Mouse (Mus musculus) gastrocnemius, postnatal 14 days (tissue): ENCODE data around the gene Nxn. TPM values are rescaled to one million over a fixed set of nuclear protein-coding genes. Genes with fewer than 3 reads are reported as not detected.

Experiments used
- DNase-seq: peaks from one replicate; pipeline ENCODE4 v3.0.0; 2021; ENCODE audit warnings: mixed read lengths
- intact Hi-C: fragments of 180-260 bp; cut with DNase I; formaldehyde crosslinking; loops from one replicate; pipeline ENCODE4 v1.15.1; 2025; ENCODE audit warnings: low total_unique reads
- total RNA-seq, 2 experiments: library from RNA; stranded (reverse); gene quantifications; 2 replicates each; pipeline ENCODE4 v1.2.3; 2021

Nxn gene
- total RNA-seq, 2 experiments from 2014 or later: 28.7 to 28.8 TPM

DNA sequence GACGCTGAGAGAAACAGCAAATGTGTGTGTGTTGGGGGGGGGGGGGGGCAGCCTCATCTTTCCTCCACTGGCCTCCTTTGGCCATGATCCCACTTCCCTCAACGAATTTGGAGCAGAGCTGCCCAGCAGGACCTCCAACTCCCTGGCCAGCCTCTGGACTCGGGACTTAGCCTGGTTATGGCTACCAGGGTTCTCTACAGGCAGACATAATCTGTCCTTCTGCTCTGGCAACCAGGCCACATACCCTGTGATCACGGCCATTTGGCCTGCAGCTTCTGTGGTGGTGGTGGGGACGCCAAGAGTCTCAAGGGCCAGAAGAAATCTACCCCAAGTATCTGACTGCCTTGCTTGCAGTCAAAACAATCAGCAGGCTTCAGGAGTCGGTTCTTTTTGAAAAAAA, 26.4 kb downstream of the Nxn start:
- intact Hi-C loops: no loop called here
- no peak for DNase-seq

DNA sequence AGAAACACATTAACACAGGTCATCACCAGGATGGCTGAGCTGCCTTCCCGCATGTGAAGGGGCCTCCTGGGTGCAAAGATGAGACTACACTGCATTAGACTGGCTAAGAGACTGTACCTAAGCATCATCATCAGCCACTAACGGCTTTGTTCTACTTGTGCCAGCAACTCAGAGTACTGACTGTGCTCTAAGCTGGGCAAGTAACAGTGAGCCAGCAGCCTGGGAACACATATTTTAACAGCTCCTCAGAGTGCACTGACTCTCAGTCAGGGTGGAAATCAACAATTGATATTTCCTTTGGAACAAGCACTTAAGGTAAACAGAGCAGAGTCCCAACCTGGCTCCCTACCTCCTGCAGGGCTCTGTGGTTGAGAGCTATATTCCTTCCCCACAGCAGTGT, 26.8 kb downstream of the Nxn start:
- intact Hi-C loops: no loop called here
- no peak for DNase-seq

DNA sequence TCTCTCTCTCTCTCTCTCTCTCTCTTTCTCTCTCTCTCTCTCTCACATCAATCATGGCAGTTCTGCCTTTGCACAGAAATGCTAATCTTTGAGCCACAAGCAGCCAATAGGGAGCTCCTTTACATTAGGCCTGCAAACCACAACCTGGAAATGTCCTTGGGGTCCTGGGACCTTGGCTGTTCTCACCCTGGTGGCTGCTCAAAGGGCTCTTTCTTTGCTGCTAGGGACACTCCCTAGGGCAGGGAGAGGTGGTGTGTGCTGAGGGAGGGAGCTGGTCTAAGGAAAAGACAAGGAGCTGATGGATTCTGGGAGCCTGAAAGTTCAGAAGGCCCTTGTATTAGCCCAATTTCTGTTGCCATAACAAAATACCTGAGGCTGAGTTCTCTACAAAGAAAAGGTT, 28.4 kb downstream of the Nxn start:
- intact Hi-C loops: no loop called here
- DNase-seq: no peak

DNA sequence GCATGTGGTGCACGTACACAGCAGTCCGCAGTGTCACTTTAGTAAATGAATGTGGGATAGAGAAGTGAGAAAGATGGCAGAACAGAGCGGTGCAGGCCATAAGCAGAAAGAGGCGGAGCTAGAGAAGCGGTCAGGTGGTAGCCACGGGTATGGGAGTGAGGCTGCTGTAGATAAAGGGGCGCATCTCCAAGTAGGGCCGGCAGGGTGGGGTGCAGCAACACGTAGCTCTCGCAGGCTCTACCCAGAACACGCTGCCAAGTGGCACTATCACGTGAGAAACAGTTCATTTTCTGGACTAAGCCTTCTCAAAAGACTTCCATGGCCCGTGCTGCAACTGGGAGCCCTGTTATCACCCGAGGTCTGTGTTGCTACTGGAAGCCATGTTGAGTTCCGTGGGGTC, 32.2 kb downstream of the Nxn start:
- intact Hi-C loops: no loop called here
- no peak for DNase-seq

DNA sequence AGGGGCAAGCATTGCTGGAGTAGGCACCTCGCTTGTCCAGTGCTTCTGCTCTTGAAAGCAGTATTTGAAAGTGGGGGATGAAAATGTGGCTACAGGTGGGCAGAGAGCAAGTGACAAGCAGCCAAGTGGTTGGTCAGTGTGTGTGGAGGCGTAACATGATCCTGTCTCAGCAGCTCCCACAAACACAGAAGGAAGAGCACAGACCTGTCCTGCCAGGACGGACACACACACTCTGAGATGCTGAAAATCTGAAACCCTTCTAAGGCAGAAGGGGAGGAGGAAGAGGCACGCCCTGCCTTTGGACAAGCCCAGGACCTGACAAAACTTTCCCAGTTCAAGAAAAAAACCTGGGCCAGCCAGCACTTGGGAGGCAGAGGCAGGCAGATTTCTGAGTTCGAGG, 34.9 kb downstream of the Nxn start:
- no peak for DNase-seq
- intact Hi-C loops: no loop called here

DNA sequence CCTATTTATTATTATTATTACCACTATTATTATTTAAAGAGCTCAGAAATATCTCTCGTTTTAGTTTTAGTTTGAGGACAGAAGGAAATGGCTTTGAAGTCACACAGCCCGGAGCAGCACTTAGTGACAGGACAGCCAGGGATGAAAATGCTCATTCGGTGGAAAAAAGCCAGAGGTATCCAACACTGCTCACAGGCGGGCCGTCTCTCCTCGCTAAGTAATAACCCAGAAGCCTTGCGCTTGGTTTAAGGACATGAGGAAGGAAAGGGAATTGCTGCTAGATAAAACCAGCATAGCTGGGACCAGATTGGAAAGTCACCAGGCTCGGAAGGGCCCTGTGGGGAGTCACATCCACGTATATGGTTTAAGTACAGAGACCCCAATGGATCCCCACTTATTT, 35.3 kb downstream of the Nxn start:
- DNase-seq: no peak
- intact Hi-C loops: no loop called here

DNA sequence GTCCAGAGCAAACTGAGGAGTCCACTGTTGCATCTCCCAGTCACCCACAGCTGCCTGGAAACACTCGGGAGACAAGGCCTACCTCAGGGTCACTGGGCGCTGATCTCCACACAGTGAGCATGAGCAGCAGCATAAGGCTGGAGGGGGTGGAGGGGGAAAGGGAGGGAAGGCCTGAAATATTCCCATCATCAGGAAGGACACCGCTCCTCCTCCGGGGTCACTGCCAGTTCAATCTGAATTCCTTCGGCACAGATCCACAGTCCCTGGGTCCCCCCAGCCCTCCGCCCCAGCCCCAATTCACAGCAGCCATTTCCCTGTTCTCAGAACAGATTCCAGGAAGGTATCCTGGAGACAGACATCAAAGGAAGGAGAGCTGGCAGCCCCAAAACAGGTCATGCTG, 35.8 kb downstream of the Nxn start:
- intact Hi-C loops: no loop called here
- no peak for DNase-seq

DNA sequence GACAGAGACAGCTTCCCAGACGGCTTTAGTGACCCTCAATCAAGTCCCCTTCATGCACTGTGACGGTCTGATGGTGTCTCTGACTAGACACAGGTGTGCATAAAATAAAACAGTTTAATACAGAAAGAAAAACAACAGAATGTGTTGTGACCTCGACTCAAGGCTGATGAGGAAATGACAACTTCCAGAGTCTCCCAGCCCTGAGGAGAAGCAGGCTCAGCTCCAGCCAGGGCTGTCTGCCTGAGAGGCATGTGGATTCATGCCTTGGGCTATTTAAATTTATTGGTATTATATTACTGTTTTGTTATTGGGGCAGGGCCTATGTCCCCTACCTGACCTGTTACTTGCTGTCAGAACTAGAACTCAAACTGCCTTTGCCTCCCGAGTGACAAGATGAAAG, 37.5 kb downstream of the Nxn start:
- intact Hi-C loops: no loop called here
- no peak for DNase-seq

DNA sequence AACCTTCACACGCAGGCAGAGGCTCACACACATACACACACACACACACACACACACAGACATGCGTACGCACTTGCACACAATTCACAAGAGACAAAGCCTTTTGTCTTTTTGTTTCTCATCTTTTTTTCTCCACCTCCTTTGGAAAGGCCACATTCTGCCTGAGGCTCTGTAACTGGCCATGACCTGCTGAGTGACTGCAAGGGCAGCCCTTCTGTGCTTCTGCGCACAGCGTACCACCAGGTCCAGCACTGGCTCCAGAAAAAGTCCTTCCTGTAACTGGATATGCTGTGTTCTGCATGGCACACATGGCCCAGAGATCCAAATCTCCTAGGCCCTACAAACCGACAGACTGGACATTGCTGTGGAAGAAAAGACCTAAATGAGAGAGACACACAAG, 38.7 kb downstream of the Nxn start:
- no peak for DNase-seq
- intact Hi-C loops: no loop called here

DNA sequence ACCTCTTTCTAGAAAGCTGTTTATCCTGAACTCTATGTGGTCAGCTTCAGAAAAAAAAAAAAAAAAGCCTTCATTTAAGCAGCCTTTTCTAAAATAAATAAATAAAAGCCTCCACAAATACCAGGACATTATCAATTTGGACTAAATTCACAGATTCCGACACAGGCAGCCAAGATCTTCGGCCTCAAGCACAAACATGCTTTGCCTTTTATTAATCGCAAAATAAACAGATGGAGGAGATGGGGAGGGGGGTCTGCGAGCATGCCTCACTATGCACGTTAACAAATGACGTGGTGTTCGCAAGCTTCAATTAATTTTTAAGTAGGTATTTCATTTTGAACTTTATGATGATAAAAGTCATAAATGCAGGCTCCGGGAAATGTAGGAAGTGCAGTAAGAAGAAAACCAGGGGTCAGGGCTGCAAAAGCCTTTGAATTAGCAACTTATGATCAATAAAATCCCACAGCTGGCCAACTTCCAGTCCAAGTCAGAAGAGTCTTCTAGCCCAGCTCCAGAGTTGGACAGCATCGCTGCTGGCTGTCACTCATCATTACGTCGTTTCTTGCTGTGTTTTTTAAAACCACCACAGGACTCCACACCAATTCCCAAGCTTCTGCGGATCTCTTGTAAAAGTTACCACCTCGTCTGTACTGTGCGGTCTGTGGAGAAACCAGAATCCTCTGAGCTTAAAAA, 40.2 kb downstream of the Nxn start:
- intact Hi-C loops: no loop called here
- no peak for DNase-seq

DNA sequence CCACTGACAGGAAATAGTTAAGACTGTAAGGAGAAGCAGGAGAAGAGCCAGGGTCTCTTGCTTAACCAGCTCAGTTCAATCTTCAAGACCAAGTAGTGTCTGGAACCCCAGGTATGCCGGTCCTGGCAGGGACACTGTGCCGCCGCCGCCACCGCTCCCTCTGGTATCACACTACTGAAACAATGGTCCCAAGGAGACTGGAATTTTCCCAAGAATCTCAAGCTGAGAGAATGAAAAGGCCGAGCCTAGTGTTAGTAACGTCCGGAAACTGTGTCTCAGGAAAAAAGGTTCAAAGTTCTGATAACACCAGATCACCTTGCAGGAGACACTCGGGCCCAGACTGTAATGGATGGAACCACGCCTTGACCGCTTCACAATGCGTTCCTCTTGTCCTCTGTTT, 41.5 kb downstream of the Nxn start:
- DNase-seq: no peak
- intact Hi-C loops: no loop called here

DNA sequence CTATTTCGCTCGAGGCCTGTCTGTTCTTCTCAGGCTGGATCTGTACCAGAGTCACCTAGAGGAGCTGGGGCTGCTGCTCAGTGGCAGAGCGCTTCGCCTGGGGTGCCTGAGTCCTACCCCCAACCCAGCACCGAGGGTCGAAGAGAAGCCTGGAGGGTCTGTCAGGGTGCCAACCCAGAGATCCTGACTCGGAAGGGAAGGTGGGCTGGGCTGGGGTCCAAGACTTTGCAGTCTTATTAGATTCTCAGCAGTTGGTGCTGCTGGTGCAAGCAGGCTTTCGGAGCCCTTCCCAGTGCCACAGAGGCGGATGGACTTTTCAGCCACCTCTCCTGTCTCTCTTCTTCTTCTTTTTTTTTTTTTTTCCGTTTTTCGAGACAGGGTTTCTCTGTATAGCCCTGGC, 42.8 kb downstream of the Nxn start:
- intact Hi-C loops: no loop called here
- DNase-seq: no peak

DNA sequence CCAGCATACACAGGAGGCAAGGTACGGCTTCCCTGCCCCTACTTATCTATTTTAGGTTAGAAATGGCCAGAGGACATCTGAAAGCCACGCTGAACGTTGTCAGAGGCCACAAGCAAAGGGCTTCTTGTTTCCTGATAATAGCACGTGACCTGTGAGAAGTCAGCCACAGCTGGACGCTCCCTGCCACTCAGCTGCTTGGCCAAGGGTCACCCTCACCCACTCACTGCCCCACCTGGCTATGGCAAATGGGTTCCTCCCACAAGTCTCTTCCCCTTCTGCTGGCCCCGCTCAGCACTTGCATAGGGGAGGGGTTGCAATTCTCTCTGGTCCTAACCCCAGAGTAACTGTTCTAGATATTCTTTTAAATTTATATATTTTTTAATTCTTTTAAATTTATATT, 43.5 kb downstream of the Nxn start:
- intact Hi-C loops: no loop called here
- no peak for DNase-seq

DNA sequence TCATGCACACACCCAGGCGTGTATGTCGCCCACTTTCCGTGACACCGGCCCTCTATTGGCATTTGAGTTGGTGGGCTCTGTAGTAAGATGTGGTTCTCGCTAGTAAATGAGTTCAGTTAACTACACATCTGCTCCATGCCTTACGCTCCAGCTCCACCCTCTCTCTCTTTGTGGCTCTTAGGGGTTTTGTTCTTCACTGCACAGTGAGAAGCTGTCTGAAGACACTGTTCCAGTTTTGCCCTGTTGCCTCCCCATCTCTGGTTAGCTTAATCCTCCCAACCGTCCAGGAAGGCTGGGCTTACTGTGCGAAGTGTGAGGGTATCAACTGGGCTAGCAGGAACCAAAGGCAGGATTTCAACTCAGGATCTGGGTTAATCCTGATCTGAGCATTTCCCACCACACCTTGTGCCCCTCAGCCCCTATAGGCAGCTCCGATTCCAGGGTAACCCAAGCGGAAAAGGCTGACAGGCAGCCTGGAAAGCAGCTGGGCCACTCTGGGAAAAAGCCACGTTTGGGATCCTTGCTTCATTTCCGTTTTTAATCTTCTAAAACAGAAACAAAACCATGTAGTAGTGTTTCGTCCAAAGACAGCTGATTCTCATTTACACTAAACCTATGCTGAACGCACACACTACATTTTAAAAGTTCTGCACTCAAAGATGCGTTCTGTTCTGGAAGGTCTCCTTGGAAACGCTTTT, 45.9 kb downstream of the Nxn start:
- intact Hi-C loops: no loop called here
- no peak for DNase-seq

DNA sequence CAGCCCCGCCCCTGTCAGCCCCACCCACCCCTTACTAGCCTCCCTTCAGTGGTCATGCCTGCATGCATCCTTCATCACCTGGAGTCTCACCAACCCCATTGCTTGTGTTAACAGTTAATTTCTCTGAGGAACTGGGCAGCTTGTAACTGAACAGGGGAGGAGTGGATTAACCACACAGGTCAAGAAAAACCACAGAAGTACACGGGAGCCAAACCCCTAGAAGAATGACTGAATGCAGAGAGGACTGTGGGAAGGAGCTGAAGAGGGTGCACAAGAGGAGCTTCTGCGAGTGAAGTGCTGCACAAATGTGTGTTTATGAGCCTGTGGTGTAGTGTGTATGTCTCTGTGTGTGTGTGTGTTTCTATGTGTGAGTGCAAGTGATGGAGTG, 47.3 kb downstream of the Nxn start:
- no peak for DNase-seq
- intact Hi-C loops: no loop called here

DNA sequence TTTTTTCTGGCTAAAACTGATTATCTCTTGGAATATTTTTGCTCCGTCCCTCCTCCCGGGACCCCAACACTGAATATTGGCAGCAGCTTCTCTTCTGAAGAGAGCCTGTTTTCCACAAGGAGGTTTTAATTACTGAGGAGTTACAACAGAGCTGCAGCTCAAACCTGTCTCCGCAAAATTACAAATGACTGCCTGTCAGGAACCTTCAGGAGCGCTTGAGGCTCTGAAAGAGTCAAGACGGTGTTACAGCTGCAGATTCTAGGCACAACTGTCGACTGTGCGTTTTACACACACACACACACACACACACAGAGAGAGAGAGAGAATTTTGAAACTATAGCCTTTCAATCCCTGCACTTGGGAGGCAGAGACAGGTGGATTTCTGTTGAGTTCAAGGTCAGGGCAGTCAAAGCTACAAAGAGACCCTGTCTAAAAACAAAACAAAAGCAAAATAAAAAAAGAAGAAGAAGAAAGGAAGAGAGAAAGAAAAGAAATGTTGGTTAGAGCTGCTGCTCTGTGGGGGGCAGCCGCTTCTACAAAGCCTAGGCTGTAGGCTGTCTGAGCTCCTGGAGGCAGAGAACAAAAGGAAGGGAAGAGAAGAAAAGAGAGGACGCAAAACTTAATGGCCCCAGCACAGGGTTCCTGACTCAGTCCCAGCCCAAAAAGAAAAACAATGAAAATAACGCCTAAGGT, 47.9 kb downstream of the Nxn start:
- intact Hi-C loops: no loop called here
- DNase-seq: no peak

DNA sequence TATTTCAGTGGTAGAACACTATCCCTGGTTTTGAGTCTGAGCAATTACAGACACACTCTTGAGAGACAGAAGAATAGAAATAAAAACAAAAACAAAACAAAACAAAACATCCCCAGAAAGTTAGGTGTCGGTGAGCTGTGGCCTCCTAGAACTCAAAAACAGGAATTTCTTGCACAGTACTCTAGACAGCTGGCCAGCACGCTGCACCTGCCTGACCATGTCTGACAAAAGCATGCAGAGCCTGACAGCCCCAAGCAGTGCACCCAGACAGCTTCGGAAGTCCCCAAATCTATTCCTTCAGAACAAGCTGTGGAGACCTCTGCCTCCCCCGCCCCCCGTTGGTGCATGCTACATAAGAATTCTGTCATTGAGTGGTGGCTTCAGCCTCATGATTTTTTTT, 49.1 kb downstream of the Nxn start:
- DNase-seq: no peak
- intact Hi-C loops: no loop called here

DNA sequence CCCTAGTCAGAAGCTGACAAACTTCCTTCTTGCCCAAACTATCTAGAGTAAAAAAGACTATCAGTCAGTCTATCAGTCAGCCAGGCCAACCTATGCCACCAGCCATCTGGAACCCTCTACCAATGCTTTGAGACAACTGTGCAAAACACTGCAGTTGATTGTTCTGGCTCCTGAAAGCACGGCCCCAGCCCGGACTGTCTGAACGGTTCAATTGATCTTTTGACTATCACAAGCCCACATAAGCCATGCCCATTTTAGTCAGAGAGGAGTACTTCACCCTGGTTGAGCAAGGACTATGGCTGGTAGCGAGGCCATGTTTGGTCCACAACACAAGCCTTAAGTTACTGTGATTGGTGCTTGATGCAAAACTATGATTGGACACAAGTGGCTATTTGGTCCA, 51.4 kb downstream of the Nxn start:
- intact Hi-C loops: no loop called here
- DNase-seq: no peak

DNA sequence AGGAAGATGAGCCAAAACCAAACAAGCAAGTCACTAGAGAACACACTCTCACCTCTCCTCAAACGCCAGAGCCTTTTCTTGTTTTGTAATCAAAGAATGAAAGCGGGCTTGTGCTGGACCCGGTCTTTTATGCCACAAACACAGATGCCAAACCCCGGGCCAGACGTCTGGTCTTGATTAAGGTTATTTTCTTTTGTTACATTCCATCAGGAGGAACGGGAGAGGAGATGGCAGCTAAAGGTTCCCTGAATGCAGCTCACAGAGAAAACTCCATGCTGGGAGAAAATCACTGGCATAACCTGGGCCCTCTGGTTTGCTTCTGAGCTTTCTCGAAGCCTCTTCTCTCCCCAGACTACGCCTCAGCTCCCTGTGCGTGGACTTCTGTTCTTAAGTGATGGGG, 55.9 kb downstream of the Nxn start:
- no peak for DNase-seq
- intact Hi-C loops: no loop called here

DNA sequence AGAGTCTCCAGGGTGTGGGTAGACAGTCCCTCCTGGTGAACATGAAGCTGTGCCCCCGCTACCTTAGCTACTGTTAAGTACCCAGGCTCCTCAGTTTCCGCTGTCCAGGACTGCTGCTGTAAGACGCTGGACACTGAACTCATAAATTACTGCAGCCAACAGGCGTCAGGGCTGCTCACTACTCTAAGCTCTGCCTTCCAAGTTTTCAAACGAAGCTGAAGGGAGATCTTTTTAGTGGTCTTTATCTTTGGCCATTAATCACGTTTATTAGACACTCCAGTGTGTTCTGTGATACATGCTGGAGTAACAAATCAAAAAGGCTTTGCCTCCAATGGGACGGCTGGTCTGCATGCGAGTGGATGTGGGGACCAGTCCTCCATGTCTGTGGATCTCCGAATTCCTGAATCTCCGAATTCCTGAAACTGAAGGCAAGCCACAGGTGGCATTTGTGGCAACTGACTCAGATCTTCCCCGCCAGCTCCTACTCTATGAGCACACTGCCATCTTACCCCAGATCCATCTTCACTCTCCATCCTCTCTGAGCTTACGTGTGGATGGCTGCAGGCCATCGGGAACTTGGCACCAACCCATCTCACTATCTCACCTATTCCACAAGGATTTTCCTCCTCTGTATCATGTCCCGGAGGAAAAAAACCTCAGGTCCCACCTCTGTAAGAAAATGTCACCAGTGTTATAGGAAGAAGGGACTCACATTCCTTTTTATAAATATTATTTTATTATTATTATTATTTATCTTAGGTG, 56.9 kb downstream of the Nxn start:
- DNase-seq: no peak
- intact Hi-C loops: no loop called here

DNA sequence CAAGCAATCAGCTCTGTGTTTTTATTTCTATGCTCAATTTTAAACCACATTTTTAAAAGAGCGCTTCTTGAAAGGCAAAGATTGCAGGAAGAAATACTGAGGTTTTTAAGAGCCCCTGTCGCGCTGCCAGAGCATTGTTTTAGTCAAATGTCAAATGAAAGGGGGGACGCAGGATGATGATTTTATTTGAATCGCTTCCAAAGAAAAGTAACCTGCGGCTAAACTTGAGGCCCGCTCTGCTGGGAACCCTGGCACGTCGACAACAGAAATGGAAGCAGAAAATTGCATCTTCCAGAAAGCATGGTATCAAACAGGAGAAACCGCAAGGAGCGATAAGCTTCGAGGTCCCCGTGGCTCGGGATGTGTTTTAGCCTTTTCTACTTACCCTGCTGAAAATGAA, 57.8 kb downstream of the Nxn start:
- DNase-seq: no peak
- intact Hi-C loops: no loop called here
